ENCODE assay signal across 10 mouse cellular contexts in the genomic region with DNA sequence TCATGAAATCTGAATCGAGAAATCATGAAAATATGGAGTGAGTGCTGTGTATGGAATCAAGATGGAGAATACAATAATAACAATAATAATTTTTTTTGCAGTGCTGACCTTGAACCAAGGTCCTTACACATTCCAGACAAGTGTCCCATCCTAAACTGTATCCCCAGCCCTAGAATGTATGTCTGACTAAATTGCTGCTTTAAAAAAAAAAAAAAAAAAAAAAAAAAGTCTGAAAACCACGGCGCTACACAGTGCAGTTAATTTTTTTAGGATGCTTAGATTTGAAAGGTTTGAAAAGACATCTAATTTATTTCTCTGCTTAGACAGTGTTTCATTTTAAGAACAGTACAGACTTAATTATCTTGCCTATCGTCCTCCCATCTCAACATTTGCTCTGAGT. TPM values are rescaled to one million over a fixed set of nuclear protein-coding genes. Genes with fewer than 3 reads are reported as not detected.
DNase-seq lines count a peak whose midpoint lies in the region; ATAC-seq lines count a peak whose summit lies in the region.
"Had no signal": no experiment of that assay in that cellular context is flagged by ENCODE, and none has a peak within 500 bp of the region (broad histone marks: within the 10 kb centered on the region; RNA-seq: fewer than 3 reads in every experiment).

No protein-coding gene starts in this region.

- peak overlapping the region; percentile 44 for H3K4me2 ChIP-seq in kidney, embryonic 14.5 days (replicated peaks; ENCODE audit: low read depth, low read length)
- H3K4me2 ChIP-seq in embryonic facial prominence, embryonic 15.5 days (replicated peaks) = peak overlapping the region; percentile 66; the same call in 1 of the 2 replicates
- peak overlapping the region; percentile 80 for H3K4me2 ChIP-seq in intestine, embryonic 15.5 days (replicated peaks)
- peak overlapping the region; percentile 73 for H3K4me2 ChIP-seq in midbrain, embryonic 15.5 days

- WGBS in kidney, embryonic 14.5 days = 77% methylated on average over 4 of the region's 4 CpGs
- WGBS in embryonic facial prominence, embryonic 15.5 days = 80% methylated on average over 4 of the region's 4 CpGs
- 67% methylated on average over 4 of the region's 4 CpGs for WGBS in intestine, embryonic 15.5 days
- WGBS in midbrain, embryonic 15.5 days = 79% methylated on average over 4 of the region's 4 CpGs

- H3K36me3 ChIP-seq in kidney, embryonic 14.5 days (ENCODE audit: control insufficient read depth, insufficient read depth, low read length) = no peaks in the 10 kb centered on the region
- no peaks in the 10 kb centered on the region for H3K36me3 ChIP-seq in embryonic facial prominence, embryonic 15.5 days
- no peaks in the 10 kb centered on the region for H3K36me3 ChIP-seq in intestine, embryonic 15.5 days
- H3K36me3 ChIP-seq in midbrain, embryonic 15.5 days (replicated peaks) = no peaks in the 10 kb centered on the region

- DNase-seq in kidney, adult 11 months = no peak
- no peak for DNase-seq in urinary bladder, postnatal 36 days (ENCODE audit: low spot score in 2 of 2)
- no peak for DNase-seq in retina, postnatal 1 day

- H3K4me1 ChIP-seq in kidney, embryonic 14.5 days (ENCODE audit: control insufficient read depth, insufficient read depth, low read length) = no peaks in the 10 kb centered on the region
- peaks cover 4% of the 10 kb centered on the region; the same call in 1 of the 2 replicates for H3K4me1 ChIP-seq in embryonic facial prominence, embryonic 15.5 days
- H3K4me1 ChIP-seq in intestine, embryonic 15.5 days (replicated peaks) = no peaks in the 10 kb centered on the region
- H3K4me1 ChIP-seq in midbrain, embryonic 15.5 days = peaks cover 17% of the 10 kb centered on the region; the same call in 1 of the 2 replicates

- H3K4me3 ChIP-seq in kidney, embryonic 14.5 days (ENCODE audit: low read length) = peak overlapping the region; percentile 61; the same call in 1 of the 2 replicates
- peak overlapping the region; percentile 69 for H3K4me3 ChIP-seq in embryonic facial prominence, embryonic 15.5 days (replicated peaks)
- H3K4me3 ChIP-seq in intestine, embryonic 15.5 days (replicated peaks) = no peak overlapping the region
- H3K4me3 ChIP-seq in midbrain, embryonic 15.5 days = peak overlapping the region; percentile 63

- no peak overlapping the region for H3K27ac ChIP-seq in kidney, embryonic 14.5 days (ENCODE audit: low read depth, low read length)
- no peak overlapping the region for H3K27ac ChIP-seq in embryonic facial prominence, embryonic 15.5 days (replicated peaks)
- H3K27ac ChIP-seq in intestine, embryonic 15.5 days = no peak overlapping the region
- H3K27ac ChIP-seq in midbrain, embryonic 15.5 days = peak overlapping the region; percentile 90
- H3K27ac ChIP-seq: macrophage had no signal

- ATAC-seq in kidney, embryonic 14.5 days (ENCODE audit: low FRiP score, low TSS enrichment) = no peak
- ATAC-seq in embryonic facial prominence, embryonic 15.5 days (ENCODE audit: insufficient number of reproducible peaks, low FRiP score, low TSS enrichment, low read depth) = no peak
- no peak for ATAC-seq in intestine, embryonic 15.5 days
- ATAC-seq in midbrain, embryonic 15.5 days (replicated peaks) = no peak
- ATAC-seq in erythroid progenitor cell, adult 5-6 weeks (replicated peaks; ENCODE audit: low FRiP score, poor library complexity, severe bottlenecking) = no peak

- H3K9ac ChIP-seq in kidney, embryonic 14.5 days (ENCODE audit: low read depth, low read length) = peak overlapping the region; percentile 86; the same call in 1 of the 2 replicates
- H3K9ac ChIP-seq in embryonic facial prominence, embryonic 15.5 days = no peak overlapping the region
- H3K9ac ChIP-seq in intestine, embryonic 15.5 days = no peak overlapping the region
- H3K9ac ChIP-seq in midbrain, embryonic 15.5 days = peak overlapping the region; percentile 69; the same call in 1 of the 2 replicates

- H3K9me3 ChIP-seq in kidney, embryonic 14.5 days (ENCODE audit: control insufficient read depth, low read length) = no peaks in the 10 kb centered on the region
- no peaks in the 10 kb centered on the region for H3K9me3 ChIP-seq in embryonic facial prominence, embryonic 15.5 days (replicated peaks)
- no peaks in the 10 kb centered on the region for H3K9me3 ChIP-seq in intestine, embryonic 15.5 days
- H3K9me3 ChIP-seq in midbrain, embryonic 15.5 days = no peaks in the 10 kb centered on the region

- H3K27me3 ChIP-seq in kidney, embryonic 14.5 days (ENCODE audit: control insufficient read depth, insufficient read depth, low read length) = no peaks in the 10 kb centered on the region
- H3K27me3 ChIP-seq in embryonic facial prominence, embryonic 15.5 days = no peaks in the 10 kb centered on the region
- H3K27me3 ChIP-seq in intestine, embryonic 15.5 days (replicated peaks) = no peaks in the 10 kb centered on the region
- no peaks in the 10 kb centered on the region for H3K27me3 ChIP-seq in midbrain, embryonic 15.5 days (replicated peaks)

RNA-seq across cellular contexts. Expression of a gene that starts 15.3 kb away (rescaled TPM):
- 19.7 and 24.4 TPM in 2 replicates for polyA plus RNA-seq in kidney, embryonic 14.5 days (2014; fragmentation: Nextera tagmentation; extraction: Ambion mirVana)
- polyA plus RNA-seq in embryonic facial prominence, embryonic 15.5 days (2015; fragmentation: Nextera tagmentation; extraction: Ambion mirVana) = 15.3 and 16.4 TPM in 2 replicates
- polyA plus RNA-seq in intestine, embryonic 15.5 days (2015; fragmentation: Nextera tagmentation; extraction: Ambion mirVana) = 11.6 and 12.2 TPM in 2 replicates
- 25.9 and 27.5 TPM in 2 replicates for polyA plus RNA-seq in midbrain, embryonic 15.5 days (2015; fragmentation: Nextera tagmentation; extraction: Ambion mirVana)
- total RNA-seq in erythroid progenitor cell, adult 5-6 weeks (2015; ENCODE audit: low replicate concordance) = 24.1 and 54.5 TPM in 2 replicates
- total RNA-seq in erythroid progenitor cell, adult 5-6 weeks (2017; ENCODE audit: low replicate concordance) = 9.2 and 11.6 TPM in 2 replicates

RNA-seq across cellular contexts. Expression of a gene that starts 35.8 kb away (rescaled TPM):
- 7.4 and 14.2 TPM in 2 replicates for polyA plus RNA-seq in kidney, embryonic 14.5 days (2014; fragmentation: Nextera tagmentation; extraction: Ambion mirVana)
- polyA plus RNA-seq in embryonic facial prominence, embryonic 15.5 days (2015; fragmentation: Nextera tagmentation; extraction: Ambion mirVana) = 10.1 and 12.6 TPM in 2 replicates
- polyA plus RNA-seq in intestine, embryonic 15.5 days (2015; fragmentation: Nextera tagmentation; extraction: Ambion mirVana) = 61.7 and 71.9 TPM in 2 replicates
- polyA plus RNA-seq in midbrain, embryonic 15.5 days (2015; fragmentation: Nextera tagmentation; extraction: Ambion mirVana) = 11.6 and 13.7 TPM in 2 replicates
- not detected in 2 replicates for total RNA-seq in erythroid progenitor cell, adult 5-6 weeks (2015; ENCODE audit: low replicate concordance)
- total RNA-seq in erythroid progenitor cell, adult 5-6 weeks (2017; ENCODE audit: low replicate concordance) = not detected in 2 replicates
- total RNA-seq: hematopoietic stem cell, adult 5-6 weeks had no signal

Comparison
In these comparisons a context has a peak if more than half of its experiments do, and no peak if none do; other contexts are left out.
1. H3K9ac ChIP-seq: peak in kidney, embryonic 14.5 days (single experiment) and midbrain, embryonic 15.5 days (single experiment); none in embryonic facial prominence, embryonic 15.5 days (single experiment) and intestine, embryonic 15.5 days (single experiment).
2. Peak in every context shown above with its lines, with median percentiles within 50 percentile points of each other: H3K4me2 ChIP-seq.